Mouse (Mus musculus) layer of hippocampus, adult 9-10 months (tissue): ENCODE data around the gene Sostdc1.

ENCODE experiments used
- DNase-seq: peaks from one replicate; pipeline ENCODE4 v3.0.0; 2022; ENCODE audit warnings: low spot score

The Sostdc1 gene

DNA sequence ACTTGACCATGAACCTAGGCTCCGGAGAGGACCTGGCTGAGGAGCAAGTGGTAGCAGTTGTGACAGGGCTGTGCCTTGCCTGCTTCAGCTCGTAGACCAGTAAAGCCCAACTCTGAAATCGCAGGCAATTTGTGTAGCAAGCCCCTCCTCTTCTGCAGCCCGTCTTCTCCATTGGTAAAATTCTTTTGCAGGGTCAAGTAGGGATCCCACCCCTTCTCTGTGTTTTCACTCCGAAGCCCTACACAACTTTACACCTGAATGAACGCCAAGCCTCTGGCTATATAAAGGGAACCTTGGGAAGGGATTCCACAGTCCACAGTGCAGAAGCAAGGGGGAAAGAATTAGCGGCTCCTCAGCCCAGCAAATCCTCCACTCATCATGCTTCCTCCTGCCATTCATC lies at the start of gene Sostdc1:
Sostdc1 (plus strand) TSS at position 224 of the 400 bp plus-strand sequence.
- DNase-seq, result no peak

DNA sequence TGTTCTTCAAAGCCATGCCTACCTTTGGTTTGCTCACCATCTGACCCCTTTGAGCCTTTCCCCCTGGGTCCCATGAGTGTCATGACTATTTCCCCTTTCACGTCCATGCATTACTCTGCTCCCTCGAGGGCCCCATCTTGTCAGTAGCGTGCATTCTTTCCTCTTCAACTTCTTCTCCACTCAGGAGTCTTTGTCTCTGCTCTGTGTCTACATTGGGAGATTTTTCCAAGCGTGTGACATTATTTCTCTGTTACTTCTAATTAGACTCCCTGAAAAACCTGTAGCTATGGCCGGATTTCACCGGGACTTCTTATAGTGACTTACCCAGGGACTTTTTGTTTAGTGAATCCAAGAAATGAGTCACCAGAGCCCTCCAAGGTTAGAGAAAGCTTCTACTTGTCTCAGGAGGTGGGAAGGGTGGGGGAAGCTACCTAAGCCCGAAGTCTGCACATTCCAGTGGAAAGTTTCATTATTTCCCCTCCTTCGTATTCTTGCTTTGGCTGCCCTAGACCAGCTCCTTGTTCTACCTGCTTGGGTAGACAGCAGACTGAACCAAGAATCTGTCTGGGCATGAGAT lies 46.2 kb upstream of the Sostdc1 start:
- no peak for DNase-seq

DNA sequence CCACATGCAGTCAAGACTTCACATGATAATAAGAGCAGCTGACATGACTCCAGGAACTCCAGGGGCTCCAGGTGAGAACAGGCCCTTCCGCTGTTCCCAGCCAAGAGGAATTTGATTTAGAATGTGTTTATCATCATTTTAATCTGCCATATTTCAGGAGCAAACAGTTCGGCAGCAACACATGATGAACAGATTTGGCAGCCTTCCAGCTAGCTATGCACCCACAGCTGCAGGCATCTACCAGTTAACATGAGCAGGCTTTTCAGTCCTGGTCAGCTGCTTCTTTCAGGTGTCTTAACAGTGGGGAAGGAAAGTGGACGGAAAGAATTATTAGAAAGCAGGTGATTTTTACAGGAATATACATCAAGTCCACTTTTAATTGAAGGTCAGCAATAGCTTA lies 39.1 kb upstream of the Sostdc1 start:
- DNase-seq, result no peak

DNA sequence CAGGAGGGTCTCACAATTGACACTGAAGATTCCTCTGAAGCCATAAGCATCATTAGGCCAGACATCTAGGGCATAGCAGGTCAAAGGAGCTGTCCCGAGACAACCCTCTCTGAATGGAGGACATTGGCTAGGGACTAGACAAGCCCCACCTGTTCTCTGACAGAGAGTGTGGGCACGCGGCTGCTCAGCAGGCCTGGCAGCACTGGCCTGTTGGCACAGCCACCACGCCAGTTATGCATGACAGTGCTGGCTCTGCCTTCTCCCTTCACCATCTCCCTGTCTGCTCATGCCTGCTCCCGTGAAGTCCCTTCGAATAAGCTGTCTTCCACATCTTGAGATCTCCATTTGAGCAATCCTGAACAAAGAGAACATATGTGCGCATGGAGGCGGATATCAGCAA lies 24.3 kb upstream of the Sostdc1 start:
- no peak for DNase-seq

DNA sequence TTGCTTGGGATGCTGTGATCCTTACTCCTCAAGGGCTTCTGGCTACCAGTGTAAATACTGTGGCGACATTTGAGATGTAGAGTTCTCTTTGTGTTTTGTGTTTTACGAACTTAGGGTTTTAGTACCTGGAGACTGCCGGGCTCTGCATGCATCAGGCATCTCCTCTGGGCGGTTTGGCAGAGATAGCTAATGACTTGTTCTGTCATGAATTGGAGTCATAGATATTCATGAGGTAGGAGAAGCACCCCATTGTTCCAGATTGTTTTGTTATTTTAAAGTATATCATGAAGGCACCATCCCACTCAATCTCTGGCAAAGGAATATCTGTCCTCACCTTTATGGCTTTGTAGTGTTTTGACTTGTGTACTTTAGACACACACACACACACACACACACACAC lies 23.5 kb upstream of the Sostdc1 start:
- DNase-seq, result no peak

DNA sequence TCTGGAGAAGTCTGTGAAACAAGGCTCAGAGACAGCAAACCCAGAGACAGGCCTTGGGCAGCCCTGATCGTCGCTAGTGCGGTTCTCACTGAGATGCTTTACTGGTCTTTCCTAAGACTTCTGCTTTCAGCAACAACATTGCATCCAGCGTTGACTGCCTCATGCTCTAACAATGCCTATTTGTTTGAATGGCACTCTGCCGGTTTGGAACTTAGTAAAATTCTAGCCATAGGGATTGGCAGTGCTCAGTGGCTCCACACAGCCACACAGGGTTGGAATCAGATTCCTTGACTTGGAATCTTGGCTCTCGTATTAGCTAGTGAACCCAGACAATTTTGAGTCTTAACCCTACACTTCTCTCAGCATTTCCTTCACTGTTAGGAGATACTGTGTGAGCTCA lies 22.6 kb upstream of the Sostdc1 start:
- no peak for DNase-seq

DNA sequence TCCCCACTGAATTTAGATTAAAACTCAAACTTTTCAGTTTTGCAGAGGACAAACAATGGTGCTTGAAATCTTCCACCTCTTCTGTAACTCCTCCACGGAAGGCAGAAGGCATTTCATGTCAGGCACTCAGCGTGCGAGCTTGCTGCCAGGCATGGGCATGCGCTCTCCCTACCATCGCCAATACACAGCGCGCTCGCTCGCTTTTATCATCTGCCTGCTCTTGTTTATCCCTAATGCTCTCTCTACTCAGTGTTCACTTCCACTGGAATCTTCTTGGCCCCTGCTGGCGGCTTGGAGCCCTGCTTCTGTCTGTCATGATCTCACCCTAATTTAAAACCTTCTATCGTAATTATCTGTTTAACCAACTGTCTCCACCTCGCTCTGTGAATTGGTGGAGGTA lies 11.6 kb upstream of the Sostdc1 start:
- DNase-seq, result no peak

DNA sequence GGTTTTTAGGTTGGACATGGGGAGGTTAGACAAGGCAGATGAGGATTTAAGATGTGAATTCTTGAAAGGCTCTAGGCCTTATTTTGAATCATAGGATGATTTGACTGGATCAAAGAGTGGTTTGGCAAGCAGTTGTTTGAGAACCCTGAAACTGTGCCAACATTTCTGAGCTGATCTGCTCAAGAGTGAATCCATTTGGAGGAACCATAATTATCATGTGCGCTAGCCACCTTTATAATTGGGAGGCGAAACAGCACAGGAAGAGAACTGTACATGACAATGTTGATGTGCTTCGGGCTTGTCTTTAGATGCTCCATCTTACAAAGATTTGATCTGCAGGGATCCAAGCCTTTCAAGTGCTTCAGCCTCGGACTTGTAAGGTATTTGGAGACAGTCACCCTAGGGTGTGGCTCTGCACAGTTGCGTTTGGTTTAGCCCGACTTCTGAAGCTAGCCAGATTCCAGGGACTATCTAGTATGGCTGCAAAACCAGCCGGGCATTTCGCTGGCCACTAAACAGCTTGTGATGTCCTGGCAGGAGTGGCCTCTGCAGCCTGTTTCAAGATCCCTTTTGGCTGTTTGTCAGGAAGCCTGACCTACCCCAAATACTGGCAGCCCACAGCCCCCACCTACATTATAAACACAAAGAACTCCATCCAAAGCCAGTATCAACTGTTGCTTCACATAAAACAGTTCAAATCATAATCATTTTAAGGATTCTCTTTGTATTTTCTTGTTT lies 10.9 kb upstream of the Sostdc1 start:
- no peak for DNase-seq

DNA sequence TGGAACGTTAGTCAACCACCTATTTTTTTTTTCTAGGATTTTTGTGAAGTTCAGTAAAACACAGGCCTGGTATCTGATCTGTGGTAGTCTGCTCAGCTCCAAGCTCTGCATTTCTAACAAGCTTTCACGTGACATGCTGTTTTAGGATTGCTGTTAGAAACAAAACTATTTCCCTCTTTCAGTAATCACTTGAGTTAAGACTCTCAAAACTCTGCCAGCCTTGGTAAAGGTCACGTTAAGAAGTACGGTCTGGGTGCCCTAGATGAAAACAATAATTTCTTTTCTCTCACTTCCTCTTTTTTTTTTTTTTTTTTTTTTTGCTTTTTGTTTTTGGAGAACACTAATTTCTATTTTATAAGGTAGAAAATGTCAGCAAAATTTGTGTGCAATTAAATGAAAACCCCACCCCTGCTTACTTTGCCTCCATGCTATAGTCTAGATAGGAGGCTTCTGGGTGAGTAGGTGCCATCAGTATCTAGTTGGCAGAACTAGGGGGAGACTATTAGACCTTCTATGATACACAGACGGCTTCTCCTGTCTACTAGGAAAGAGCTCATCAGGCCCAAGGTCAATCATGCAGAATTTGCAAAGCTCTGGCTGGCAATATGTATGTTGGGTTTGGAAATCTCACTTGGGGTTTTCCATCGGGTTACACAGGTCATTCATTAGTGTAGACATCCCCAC lies 5.1 kb upstream of the Sostdc1 start:
- DNase-seq, result no peak

DNA sequence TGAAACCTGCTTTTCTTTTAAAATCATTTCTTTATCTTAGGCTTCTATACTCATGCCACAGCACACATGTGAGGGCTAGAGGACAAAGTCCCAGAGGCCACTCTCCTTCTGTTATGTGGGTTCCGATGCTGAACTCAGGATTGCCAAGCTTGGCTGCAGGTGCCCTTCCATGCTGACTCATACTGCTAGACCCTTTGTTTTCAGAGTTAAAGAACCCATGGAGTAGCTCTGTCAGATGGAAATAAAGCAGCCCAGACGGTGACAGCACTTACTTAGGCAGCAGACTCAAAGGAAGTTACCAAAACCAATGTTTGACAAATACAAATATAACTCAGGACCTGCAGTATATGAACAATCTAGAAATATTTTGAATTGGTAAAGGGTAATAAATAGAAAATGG lies 924 bp upstream of the Sostdc1 start:
- DNase-seq, result no peak

DNA sequence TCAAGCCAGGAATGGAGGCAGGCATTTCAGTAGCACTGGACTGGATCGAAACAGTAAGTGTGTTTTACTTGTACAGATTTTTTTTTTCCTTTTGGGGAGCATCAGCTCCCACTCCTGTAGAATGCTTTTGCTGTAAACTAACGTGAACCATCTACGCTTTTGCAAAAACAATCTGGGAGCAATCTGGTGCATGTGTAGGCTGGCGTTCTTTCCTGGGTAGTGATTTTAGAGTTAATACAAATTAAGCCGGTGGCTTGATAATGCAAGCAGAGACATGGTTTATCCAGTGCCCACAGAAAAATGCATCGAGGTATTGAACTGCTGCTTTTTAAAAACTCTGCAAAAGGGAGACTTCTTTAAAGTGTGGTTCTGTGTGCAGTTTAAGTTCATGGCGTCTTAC lies 507 bp downstream of the Sostdc1 start:
- no peak for DNase-seq

DNA sequence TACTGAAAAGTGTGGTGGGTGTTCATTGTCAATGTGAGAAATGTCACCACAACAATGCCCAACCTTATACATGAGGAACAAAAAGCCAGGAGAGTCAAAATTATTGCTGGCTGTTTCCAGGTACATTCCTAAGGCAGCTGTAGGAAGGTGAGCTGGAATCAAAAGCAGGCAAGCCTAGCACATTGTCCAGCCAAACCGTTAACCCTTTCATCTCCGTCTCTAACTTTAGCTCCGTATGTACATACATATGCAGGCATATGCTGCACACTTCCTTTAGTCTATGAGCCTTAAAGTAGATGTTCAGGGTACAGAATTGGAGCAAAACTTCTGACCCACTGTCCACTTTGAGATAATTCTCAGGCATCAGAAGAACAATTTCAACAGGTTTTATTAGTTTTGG lies 1.6 kb downstream of the Sostdc1 start:
- no peak for DNase-seq

DNA sequence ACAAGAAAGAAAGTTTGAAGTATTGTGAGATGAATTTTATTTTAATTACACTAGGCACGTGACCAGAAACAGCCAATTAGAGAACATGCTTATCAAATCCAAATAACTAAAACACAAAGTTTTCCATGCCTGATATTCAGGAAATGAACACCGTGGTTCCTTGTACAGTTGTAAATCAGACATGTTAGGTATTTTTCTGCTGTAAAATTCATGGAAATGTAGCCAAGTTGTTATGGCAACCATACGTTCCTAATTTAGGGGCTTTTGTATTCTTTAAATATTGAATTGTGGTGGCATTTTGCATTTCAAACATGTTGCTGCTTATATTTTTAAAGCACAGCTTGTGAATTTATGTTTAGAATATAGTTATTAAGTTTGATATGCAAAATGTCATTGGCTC lies 2.1 kb downstream of the Sostdc1 start:
- no peak for DNase-seq

DNA sequence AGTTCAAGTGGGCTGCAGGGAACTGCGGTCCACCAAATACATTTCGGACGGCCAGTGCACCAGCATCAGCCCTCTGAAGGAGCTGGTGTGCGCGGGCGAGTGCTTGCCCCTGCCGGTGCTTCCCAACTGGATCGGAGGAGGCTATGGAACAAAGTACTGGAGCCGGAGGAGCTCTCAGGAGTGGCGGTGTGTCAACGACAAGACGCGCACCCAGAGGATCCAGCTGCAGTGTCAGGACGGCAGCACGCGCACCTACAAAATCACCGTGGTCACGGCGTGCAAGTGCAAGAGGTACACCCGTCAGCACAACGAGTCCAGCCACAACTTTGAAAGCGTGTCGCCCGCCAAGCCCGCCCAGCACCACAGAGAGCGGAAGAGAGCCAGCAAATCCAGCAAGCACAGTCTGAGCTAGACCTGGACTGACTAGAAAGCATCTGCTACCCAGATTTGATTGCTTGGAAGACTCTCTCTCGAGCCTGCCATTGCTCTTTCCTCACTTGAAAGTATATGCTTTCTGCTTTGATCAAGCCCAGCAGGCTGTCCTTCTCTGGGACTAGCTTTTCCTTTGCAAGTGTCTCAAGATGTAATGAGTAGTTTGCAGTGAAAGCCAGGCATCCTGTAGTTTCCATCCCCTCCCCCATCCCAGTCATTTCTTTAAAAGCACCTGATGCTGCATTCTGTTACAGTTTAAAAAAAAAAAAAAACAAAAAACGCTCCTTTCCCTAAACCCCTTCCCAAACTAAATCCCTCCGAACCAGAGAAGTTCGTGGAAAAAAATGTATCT lies 3.3 kb downstream of the Sostdc1 start:
- DNase-seq, result no peak

DNA sequence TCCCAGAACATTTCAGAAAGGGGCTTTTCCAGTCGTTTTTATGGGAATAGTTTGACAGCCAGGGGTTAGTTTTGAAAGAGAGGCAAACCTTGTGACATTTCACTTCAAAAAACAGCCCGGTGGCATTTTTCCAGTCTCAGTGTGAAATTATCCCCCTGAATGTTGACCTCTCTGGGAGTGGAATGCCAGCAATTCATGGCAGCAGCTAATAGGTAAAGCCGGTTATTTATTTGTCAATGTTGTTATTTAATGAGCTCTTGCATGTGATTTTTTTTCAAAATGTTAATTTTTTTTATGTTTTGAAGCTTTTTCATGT lies 3.8 kb downstream of the Sostdc1 start:
- no peak for DNase-seq

DNA sequence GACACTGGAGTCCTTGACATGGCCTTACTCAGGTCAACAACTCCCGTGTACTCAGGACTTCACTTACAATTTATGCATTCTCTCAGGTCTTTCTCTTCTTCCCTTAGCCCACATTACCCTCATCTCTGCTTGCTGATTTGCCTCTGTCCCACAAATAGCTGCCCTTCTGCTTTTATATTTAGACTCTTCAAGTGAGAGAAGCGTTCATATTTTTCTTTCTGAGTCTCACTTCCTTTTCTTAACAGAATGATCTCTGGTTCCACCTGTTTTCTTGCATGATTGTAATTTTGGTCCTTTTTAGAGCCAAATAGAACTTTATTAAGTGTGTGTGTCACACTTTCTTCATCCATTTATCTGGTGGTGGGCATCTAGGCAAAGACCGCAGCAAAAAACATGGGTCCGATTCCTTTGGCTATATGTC lies 12.2 kb downstream of the Sostdc1 start:
- DNase-seq, result no peak

DNA sequence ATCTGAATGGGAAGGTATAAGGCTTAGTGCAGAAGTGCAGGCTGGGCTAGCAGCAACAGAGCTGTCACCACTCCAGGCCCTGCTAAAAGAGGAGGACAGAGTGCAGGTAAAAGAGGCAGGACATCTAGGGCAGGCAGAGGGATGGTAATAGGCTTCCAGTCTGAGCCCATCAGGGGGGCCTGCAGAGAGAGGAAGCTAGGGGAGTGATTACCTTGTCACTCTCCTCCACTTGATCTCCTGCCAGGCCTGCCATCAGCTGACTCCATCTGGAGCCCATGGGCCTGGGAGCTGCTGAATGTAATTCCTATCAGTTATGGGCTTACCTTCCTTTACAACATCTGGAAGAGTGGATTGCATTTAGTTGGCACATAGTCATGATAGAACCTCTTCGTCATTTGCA lies 18.7 kb downstream of the Sostdc1 start:
- DNase-seq, result no peak

DNA sequence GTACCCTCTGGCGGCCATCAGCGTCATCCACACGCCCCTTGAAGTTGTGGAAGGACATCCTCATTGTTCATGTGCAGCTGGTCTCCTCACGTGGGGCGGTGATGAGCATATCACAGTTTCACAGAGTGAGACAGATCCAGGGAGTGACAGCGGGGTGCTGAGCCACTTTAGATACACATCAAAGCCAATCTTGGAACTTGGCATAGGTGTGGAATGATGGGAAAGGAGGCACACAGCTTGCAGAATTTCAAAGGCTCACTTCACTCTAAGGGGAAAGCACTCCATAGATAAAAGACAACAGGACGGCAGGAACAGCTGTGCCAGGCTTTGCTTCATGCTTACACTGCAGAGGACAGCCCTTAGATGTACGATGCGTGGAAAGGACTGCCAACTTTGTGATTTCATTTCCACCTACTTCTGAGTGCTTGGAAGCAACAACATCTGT lies 19.9 kb downstream of the Sostdc1 start:
- DNase-seq, result no peak

DNA sequence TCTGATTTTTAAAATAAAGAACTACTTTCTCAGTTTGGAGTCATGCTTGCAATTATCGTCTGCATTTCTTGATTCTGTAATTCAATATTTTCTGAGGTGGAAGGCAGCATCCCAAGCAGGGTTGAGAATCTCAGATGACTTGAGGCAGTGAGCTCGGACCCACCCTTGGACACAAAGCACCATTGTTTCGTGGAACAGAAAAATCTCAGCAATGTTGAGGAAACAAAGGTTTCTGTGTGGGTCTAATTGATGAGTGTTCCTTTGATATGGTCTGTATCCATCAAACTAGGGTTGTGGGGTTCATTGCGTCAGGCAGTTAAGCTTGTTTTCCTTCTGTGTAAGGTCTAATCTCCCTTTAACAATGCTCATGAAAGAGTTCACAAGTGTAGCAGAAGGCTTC lies 30.2 kb downstream of the Sostdc1 start:
- DNase-seq, result no peak

DNA sequence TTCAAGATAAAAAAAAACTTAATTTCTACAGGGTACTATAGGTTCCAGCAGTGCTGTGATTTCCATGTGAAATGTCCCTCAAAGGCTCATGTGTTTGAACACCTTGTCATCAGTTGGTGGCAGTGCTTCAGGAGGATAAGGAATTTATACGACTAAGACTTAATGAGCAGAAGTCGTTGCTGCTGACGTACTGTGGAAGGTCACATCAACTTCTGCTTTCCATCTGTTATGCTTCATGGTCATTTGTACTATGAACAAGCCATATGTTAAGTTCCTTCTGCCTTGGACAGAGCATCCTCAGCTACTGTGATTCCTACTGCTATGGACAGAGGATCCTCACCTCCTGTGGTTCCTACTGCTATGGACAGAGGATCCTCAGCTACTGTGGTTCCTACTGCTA lies 46.1 kb downstream of the Sostdc1 start:
- DNase-seq, result no peak

DNA sequence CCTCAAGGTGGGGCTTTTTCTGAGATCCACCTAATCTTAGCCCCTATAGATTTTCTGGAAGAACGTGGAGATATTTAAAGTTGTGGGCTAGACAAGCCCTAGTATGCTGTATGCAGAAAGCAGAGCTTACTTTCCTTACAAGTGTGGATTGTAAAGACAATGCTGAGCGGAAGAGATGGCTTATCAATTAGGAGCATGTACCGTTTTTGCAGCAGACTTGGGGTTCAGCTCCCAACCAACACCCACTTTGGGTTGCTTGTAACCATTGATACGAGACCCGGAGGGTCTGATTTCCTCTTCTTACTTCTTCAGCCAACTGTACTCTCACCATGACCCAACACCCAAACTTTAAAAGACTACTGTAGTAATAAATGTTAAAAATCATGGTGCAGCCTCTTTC lies 46.8 kb downstream of the Sostdc1 start:
- no peak for DNase-seq

DNA sequence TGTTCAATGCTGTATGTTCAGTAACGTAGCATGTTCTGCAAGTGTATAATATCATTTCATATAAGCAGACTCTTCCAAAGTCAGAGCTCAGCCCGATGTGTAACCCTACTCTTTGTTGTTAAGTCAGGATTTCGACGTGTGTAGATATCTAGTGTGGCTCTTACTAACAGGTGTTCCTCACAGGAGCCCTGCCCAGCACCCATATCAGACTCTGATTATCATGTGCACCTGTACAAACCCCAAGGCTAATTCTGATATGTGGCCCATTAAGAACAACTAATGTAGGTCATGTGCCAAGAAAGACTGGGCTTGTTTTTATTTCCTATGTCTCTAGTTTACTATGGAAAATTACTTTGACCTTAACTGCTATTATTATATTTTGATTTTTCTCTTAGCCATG lies 50.1 kb downstream of the Sostdc1 start:
- no peak for DNase-seq
